Mouse (Mus musculus) right cerebral cortex, postnatal 36 days (tissue): ENCODE data around the gene Vmn1r196.
"Not testable (repeated sequence)": the region's sequence is repeated elsewhere in the genome, so short reads cannot be mapped to it uniquely, and the experiment has no call there.

Source experiments
- DNase-seq, 2 experiments: peaks; one replicate each; pipeline ENCODE4 v3.0.0; 2022; ENCODE audit warnings: low spot score in 2 of 2, mixed read lengths in 1 of 2

The Vmn1r196 gene

GRCm38 (mm10) chr13:22289620-22290019 is at the start of gene Vmn1r196:
Gene Vmn1r196, plus strand, starts transcription at chr13:22289920.
- no peak for DNase-seq

GRCm38 (mm10) chr13:22243915-22244314 is 45.8 kb upstream of the Vmn1r196 start, which contains the start of gene Vmn1r194:
Gene Vmn1r194, plus strand, starts transcription at chr13:22244215.
- DNase-seq: no peak

GRCm38 (mm10) chr13:22270222-22270621 is 19.5 kb upstream of the Vmn1r196 start, which contains the start of gene Vmn1r195:
Gene Vmn1r195, plus strand, starts transcription at chr13:22270522.
- not testable (repeated sequence) for DNase-seq

DNA sequence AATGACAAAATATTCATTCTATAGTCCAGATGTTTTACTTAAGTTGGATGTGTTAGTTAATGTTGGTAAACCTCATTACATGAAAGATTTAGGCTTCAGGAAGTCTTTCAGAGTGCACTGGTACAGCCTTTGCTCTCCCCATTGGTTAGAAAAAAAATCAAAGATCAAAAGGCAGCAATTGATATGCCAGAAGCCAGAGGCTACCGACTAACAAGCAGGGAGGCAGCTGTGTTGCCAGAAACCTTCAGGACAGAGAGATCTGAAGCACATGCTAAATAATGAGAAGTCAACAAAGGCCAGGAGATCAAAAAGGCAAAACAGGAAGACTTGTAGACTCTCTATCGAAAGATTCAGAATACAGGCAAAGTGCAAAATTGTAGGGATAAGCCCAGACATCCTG is 18.0 kb upstream of the Vmn1r196 start:
- DNase-seq: no peak

DNA sequence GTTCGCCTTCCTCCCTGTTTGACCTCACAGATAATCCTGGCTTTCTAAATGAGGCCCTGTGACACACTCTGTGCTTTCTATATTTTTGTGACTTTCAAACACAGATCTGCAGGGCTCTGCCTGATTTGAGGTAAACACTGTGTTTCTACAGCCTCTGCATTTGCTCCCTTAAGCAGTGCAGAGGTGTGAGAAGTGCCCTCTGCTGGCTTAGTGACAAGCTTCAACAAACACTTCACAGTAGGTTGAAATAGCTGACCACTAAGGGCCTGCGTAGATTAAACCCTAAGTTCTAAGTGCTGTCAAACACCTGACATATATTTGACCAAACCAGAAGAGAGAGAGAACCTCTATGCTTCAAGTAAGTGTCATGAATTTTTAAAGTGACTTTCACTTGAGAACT is 5.1 kb upstream of the Vmn1r196 start:
- no peak for DNase-seq

GRCm38 (mm10) chr13:22308075-22308474 is 18.4 kb downstream of the Vmn1r196 start:
- DNase-seq: not testable (repeated sequence)

GRCm38 (mm10) chr13:22315361-22315760 is 25.6 kb downstream of the Vmn1r196 start:
- no peak for DNase-seq

DNA sequence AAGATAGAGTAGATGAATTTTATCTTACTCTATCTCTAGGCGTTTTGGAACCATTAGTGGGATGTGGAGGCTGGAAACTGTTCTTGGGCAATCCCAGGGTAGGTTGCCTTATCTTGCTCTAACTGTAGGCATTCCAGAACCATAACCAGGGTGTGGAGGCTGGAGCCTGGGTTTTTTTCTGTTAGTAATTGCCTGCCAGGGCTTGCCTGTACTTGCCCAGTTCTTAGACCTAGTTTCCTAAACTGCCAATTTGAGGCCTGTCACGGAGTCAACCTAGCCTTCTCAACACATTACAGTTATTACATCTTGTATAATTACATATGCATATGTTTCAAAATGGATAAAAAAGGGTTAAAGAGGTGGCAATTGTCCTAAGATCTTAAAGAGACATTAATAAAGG is 27.6 kb downstream of the Vmn1r196 start:
- DNase-seq: no peak

- no peak for DNase-seq
Observed at GRCm38 (mm10) chr13:22320091-22320490, 30.4 kb downstream of the Vmn1r196 start.

DNA sequence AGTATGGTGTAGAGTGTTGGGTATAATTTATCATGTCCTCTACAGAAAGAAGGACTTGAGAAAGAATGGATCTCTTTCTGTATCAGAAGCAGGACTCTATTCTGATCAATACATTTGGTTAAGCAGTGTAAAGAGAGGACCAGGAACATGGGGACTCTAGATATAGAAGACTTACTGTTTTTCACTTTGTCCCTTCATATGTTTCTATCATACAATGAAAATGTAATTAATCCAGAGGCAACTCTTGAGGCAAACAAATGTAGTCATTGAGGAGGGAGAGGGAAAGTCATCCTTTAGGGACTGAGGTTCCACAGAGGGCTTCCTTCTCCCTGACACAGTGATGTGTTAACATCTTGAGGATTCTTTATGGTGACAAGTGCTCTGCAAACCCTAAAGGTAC is 34.6 kb downstream of the Vmn1r196 start, which contains the start of gene Vmn1r197:
Gene Vmn1r197, plus strand, starts transcription at position 301 of the 400 bp plus-strand sequence.
- DNase-seq: no peak

- no peak for DNase-seq
Observed at GRCm38 (mm10) chr13:22333269-22333668, 43.5 kb downstream of the Vmn1r196 start.

- no peak for DNase-seq
Observed at GRCm38 (mm10) chr13:22335565-22335964, 45.8 kb downstream of the Vmn1r196 start.
